Mouse (Mus musculus) midbrain, embryonic 15.5 days (tissue): Measurements from ENCODE around the gene Rgma. TPM values are rescaled to one million over a fixed set of nuclear protein-coding genes. Genes with fewer than 3 reads are reported as not detected.

Experiments
- polyA plus RNA-seq: library from polyadenylated mRNA; unstranded; fragments of >200 nt; fragmentation: Nextera tagmentation; extraction: Ambion mirVana; gene quantifications from 2 replicates; pipeline ENCODE4 v1.2.1, GENCODE M21; 2015

The Rgma gene
- polyA plus RNA-seq, 1 experiment from 2014 or later, result 46.6 TPM

Other genes starting within 250 kb of the Rgma start
- gene Chd2, start 166.3 kb downstream of the Rgma start, polyA plus RNA-seq, result 48.6 and 52.4 TPM in 2 replicates